Mouse (Mus musculus) NIH3T3 (cell line): ENCODE measurements around the gene Gramd4.
"Not testable (repeated sequence)": the region's sequence is repeated elsewhere in the genome, so short reads cannot be mapped to it uniquely, and the experiment has no call there.

ENCODE experiments used
- DNase-seq: peaks from one replicate; pipeline ENCODE4 v3.0.0-alpha.2; 2012; ENCODE audit warnings: low read depth

The Gramd4 gene

GRCm38 (mm10) chr15:86051152-86051551 is 6.3 kb upstream of the Gramd4 start:
- DNase-seq = no peak

GRCm38 (mm10) chr15:86051878-86052478 is 5.5 kb upstream of the Gramd4 start:
- no peak for DNase-seq

GRCm38 (mm10) chr15:86053890-86054536 is 3.5 kb upstream of the Gramd4 start:
- peak; percentile 88 for DNase-seq

- not testable (repeated sequence) for DNase-seq
Observed at GRCm38 (mm10) chr15:86054861-86055260, 2.6 kb upstream of the Gramd4 start.

GRCm38 (mm10) chr15:86056221-86056760 is 1.2 kb upstream of the Gramd4 start:
- DNase-seq = no peak

GRCm38 (mm10) chr15:86057908-86058307 is 413 bp downstream of the Gramd4 start:
- DNase-seq = no peak

- peak; percentile 96 for DNase-seq
Observed at GRCm38 (mm10) chr15:86058394-86058915, 960 bp downstream of the Gramd4 start.

GRCm38 (mm10) chr15:86058931-86059834 is 1.7 kb downstream of the Gramd4 start:
- peak; percentile 38 for DNase-seq

- DNase-seq = no peak
Observed at GRCm38 (mm10) chr15:86059835-86060380, 2.4 kb downstream of the Gramd4 start.

- no peak for DNase-seq
Observed at GRCm38 (mm10) chr15:86060581-86060980, 3.1 kb downstream of the Gramd4 start.

GRCm38 (mm10) chr15:86061221-86061620 is 3.7 kb downstream of the Gramd4 start:
- no peak for DNase-seq

- no peak for DNase-seq
Observed at GRCm38 (mm10) chr15:86061848-86062481, 4.5 kb downstream of the Gramd4 start.

- no peak for DNase-seq
Observed at GRCm38 (mm10) chr15:86064191-86064849, 6.8 kb downstream of the Gramd4 start.

- no peak for DNase-seq
Observed at GRCm38 (mm10) chr15:86064850-86065229, 7.3 kb downstream of the Gramd4 start.

- DNase-seq = no peak
Observed at GRCm38 (mm10) chr15:86065367-86065766, 7.9 kb downstream of the Gramd4 start.

GRCm38 (mm10) chr15:86066836-86067580 is 9.5 kb downstream of the Gramd4 start:
- peak; percentile 72 for DNase-seq

- peak; percentile 72 for DNase-seq
Observed at GRCm38 (mm10) chr15:86067581-86067910, 10.1 kb downstream of the Gramd4 start.

- DNase-seq = no peak
Observed at GRCm38 (mm10) chr15:86067941-86068495, 10.5 kb downstream of the Gramd4 start.

GRCm38 (mm10) chr15:86069011-86069791 is 11.7 kb downstream of the Gramd4 start:
- DNase-seq = no peak
